Comparison of ENCODE assay signal across 25 mouse cellular contexts in the genomic region with DNA sequence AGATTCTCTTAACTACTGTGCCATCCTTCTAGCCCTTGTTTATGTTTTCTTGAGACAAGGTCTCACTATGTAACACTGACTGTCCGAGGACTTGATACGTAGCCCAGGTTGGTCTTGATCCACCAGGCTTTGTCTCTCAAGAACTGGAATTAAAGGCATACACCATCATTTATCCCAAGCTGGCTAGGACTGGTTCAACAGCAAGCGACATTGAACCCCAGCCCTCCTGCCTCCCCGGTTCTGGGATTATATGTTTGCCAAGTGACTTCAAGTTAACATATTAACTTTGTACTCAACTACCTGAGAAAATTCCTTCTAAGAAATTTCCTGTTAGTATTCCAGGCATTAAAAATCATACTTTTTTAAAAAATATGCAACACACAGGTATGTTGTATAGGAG. TPM values are rescaled to one million over a fixed set of nuclear protein-coding genes. Genes with fewer than 3 reads are reported as not detected.
"Had no signal": no experiment of that assay in that cellular context is flagged by ENCODE, and none has a peak within 500 bp of the region (broad histone marks: within the 10 kb centered on the region; RNA-seq: fewer than 3 reads in every experiment).

No protein-coding gene starts in this region.

- H3K27me3 ChIP-seq: heart, embryonic 12.5 days; limb, embryonic 13.5 days; limb, embryonic 15.5 days; liver, embryonic 12.5 days had no signal

- ATAC-seq: forebrain, embryonic 16.5 days; hindbrain, embryonic 16.5 days; intestine, embryonic 16.5 days; liver, embryonic 12.5 days had no signal

- H3K9ac ChIP-seq: heart, embryonic 12.5 days; hindbrain, embryonic 12.5 days; hindbrain, embryonic 14.5 days; limb, embryonic 13.5 days; limb, embryonic 15.5 days; liver, embryonic 12.5 days; liver, embryonic 14.5 days had no signal

- H3K9me3 ChIP-seq: heart, embryonic 10.5 days; heart, embryonic 12.5 days; hindbrain, embryonic 10.5 days; hindbrain, embryonic 12.5 days; limb, embryonic 13.5 days; limb, embryonic 15.5 days; liver, embryonic 12.5 days had no signal

- H3K4me3 ChIP-seq: gastrocnemius, adult 2 months; heart, embryonic 10.5 days; heart, embryonic 12.5 days; hindbrain, embryonic 10.5 days; hindbrain, embryonic 12.5 days; limb, embryonic 13.5 days; limb, embryonic 15.5 days; liver, embryonic 12.5 days had no signal

- DNase-seq: gastrocnemius, adult 2 months; gastrocnemius, postnatal 10 days; gastrocnemius, postnatal 25 days; heart, adult 18-20 months; heart, postnatal 10 days; heart, postnatal 4 days; layer of hippocampus, adult 9-11 months; layer of hippocampus, postnatal 36 days; left cerebral cortex, postnatal 4 days had no signal

- H3K27ac ChIP-seq: gastrocnemius, adult 2 months; heart, embryonic 10.5 days; hindbrain, embryonic 10.5 days; hindbrain, embryonic 12.5 days; hindbrain, embryonic 14.5 days; limb, embryonic 13.5 days; limb, embryonic 15.5 days; liver, embryonic 12.5 days; liver, embryonic 14.5 days had no signal

- H3K4me2 ChIP-seq: heart, embryonic 12.5 days; hindbrain, embryonic 12.5 days; hindbrain, embryonic 14.5 days; limb, embryonic 13.5 days; limb, embryonic 15.5 days; liver, embryonic 12.5 days had no signal

RNA-seq across cellular contexts. Expression of gene Ttc21a, which starts 37.9 kb away (rescaled TPM):
- polyA plus RNA-seq: liver, adult 2 months had no signal

RNA-seq across cellular contexts. Expression of gene Xirp1, which starts 48.1 kb away (rescaled TPM):
- polyA plus RNA-seq: forebrain, embryonic 16.5 days; hindbrain, embryonic 14.5 days; hindbrain, embryonic 16.5 days; intestine, embryonic 14.5 days; kidney, embryonic 14.5 days; limb, embryonic 11.5 days; liver, embryonic 14.5 days had no signal
